Mouse (Mus musculus) CD4-positive, CD25-positive, alpha-beta regulatory T cell, adult 4 months (primary cell): ENCODE measurements around the gene Fnd3c2. TPM values are rescaled to one million over a fixed set of nuclear protein-coding genes. Genes with fewer than 3 reads are reported as not detected.
"Not testable (repeated sequence)": the region's sequence is repeated elsewhere in the genome, so short reads cannot be mapped to it uniquely, and the experiment has no call there.

Experiments
- ATAC-seq: one replicate; pipeline ENCODE4 v1.8.0; 2017
- polyA plus RNA-seq, 2 experiments: library from polyadenylated mRNA; unstranded; fragments of 100-300 nt; shearing (Covaris generic); gene quantifications; one replicate each; pipeline ENCODE4 v1.2.1; 2017

The Fnd3c2 gene
- polyA plus RNA-seq = not detected

DNA sequence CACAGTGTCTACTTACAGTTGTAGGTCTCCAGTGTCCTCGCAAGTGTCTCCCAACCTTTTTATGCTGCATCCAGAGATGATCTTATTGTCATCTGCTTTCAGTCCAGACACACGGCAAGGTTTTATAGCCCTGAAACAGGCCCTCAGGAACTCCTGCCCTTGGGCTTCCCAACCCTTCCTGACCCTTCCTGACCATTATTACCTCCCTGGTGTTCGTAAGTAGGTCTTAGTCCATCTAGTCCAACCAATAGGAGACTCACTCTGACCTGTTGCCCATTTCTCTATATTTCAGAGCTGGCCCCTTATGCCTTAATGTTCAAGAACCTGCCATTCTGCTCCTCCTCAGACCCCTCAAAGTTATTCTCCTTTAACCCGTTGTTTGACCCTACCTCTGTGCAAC is at the start of gene Fnd3c2:
Gene Fnd3c2, minus strand, starts transcription at position 101 of the 400 bp plus-strand sequence.
- no peak for ATAC-seq

DNA sequence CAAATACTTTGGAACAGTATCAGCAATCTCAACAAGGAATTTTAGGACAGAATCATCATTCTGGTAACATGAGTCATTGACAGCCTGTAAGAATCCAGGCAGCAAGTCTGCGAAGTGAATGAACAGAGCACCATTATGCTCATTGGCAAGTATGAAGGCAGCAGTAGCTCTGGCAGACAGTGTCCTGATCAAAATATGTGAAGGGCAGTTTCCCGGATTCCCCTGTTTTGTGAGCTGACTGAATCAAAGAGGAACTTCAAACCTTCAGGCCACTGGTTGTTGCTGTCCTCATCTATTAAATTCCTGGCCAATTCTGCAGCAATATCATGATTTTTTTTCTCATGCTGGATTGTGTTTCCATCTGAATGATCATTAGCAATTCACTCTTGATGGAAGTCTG is 29.3 kb upstream of the Fnd3c2 start:
- ATAC-seq = no peak

DNA sequence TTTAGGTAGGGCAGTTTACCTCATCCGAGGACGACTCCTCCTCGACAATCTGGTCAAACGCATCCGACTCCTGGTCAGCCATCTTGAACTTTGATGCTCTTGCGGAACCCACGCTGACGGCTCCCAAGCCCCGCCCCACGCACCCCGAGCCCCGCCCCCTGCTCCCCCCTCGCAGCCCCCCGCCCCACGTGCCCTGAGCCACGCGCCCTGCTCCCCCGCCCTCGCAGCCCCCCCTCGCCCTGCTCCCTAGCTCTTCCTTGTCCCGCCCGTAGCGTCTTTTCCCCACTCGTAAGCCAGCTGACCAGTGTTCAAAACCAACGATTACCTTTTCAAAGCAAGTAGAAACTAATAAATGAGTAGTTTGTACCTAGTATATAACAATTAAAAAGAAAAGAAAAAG is 34.1 kb downstream of the Fnd3c2 start, which contains the start of gene Taf9b:
Gene Taf9b, minus strand, starts transcription at position 101 of the 400 bp plus-strand sequence.
- no peak for ATAC-seq

DNA sequence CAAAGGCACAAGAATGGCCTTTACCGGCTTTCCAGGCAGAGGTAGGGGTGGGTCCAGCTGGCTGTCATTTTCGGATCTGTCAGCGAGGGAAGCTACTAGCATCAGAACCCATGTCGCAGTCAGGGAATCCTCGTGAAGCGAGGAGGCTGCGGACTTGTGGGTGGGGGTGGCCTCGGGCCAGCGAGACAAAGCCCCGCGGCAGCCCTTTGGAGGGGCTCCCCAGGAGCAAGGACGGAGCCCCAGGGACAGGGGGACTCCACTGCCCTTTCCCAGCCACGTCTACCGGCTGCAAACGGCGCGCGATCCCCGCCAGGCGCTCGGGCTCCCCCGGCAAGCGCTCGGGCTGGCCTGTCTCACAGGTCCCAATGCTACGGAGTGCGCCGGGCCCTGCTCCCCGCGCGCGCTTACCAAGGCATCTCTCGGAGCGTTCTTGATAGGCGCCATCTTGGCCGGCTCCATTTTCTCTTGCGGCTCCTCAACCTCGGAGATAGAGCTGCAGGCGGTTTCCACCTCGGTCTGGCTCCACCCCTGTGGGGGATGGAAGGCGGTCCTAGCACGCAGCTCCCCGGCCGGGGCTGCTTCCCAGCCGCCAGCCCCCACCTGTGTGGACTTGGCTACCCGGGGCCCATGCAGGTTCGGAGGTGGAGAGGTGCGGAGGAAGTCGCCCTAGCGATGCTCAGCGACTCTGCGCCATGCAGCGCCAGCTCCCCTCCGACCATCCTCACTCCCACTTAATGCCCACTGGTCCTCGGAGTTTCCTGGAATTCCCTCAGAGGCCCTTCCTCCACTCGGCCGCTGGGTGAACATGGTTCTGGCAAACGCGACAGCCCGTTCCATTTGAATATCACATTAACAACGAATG is 35.8 kb downstream of the Fnd3c2 start:
- ATAC-seq = peak; percentile 97

DNA sequence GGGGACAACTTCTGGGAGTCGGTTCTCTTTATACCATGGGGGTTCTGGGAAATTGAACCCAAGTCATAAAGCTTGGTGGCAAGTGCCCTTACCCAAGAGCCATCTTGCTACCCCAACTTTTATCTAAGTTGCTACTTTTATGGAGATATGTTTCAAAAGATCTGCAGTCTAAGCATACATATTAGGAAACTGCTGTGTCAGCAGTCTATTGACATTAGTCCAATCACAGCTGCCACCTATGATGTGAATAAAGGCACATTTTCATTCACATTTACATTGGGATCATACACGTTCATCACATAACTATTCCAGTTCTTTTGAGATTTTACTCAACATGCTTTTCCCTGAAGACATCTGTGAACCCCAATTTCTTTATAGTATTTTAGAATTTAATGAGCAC is 46.1 kb downstream of the Fnd3c2 start:
- ATAC-seq = no peak

DNA sequence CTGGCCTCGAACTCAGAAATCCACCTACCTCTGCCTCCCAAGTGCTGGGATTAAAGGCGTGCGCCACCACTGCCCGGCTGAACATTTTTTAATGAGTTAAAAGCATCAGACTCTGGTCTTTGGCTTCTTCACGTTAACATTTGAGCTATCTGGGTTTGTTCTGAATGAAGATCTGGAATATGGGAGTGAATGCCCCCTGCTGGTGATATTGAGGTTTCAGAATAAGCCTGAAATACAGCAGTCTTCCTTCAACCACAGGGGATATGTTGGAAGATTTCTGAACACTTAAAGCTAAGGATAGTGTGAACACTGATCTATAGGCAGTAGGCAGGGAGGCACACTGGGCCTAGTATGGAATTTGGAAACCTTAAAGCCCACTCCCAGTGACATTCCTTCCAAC is 56.3 kb downstream of the Fnd3c2 start:
- no peak for ATAC-seq

DNA sequence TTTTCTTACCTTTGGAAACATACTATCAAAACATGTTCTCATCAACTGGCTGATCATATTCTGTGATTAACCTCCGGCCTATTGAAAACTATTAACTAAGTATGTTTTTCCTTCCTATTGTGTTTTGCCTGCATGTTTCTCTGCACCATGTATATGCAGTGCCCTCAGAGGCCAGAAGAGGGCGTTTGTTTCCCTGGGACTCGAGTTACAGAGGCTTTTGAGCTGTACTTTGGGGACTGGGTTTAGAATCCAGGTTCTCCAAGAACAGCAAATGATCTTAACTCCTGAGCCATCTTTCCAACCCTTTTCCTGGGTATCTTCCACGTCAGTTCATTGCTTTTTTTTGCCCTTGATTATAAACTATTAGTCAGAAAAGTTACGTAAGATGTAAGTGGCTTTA is 57.9 kb downstream of the Fnd3c2 start:
- no peak for ATAC-seq

DNA sequence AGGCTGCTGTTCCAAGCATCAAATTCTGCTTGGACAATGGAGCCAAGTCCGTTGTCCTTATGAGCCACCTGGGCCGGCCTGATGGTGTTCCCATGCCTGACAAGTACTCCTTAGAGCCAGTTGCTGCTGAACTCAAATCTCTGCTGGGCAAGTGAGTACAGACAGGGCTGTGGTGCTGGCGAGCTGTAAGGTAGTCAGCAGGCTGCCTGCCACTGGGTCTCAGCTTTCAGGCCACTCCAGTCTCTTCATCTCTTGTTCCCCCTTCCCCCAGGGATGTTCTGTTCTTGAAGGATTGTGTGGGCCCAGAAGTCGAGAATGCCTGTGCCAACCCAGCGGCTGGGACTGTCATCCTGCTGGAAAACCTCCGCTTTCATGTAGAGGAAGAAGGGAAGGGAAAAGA is 60.8 kb downstream of the Fnd3c2 start:
- not testable (repeated sequence) for ATAC-seq

DNA sequence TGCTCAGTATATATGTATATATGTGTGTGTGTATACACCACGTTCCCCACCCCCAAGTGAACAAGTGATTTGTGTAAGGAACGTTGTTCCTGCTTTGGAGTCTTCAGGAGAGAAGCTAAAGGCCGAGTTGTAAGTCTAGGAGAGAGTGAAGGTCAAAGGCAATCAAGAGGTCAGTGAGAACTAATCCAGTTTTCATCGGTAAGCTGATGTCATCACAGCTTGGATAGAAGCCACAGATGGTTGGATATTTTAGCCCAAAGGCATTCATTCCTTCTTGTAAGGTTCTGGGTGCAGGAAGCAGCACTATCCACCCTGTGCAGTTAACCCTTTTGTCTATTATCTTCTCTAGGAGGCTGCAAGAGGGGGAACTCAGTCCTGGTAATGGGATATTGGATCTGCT is 65.1 kb downstream of the Fnd3c2 start:
- no peak for ATAC-seq

DNA sequence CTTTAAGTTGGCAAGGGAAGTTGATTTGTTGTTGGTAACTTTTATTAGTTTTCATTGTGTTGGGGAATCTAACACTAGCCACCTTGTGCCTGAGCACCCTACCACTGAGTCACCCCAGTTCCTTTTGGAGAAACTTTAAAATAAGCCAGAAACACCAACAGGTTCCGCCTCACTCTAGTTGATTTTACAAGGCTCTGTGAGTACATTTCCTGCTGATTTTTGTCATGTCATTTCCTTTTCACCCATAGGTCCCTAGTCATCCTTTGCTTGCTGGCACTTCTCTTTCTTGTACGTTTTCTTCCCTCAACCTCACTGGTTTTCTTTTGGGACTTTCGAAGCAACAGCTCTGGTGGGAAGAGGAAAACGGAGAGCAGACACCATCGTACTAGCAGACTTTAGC is 65.8 kb downstream of the Fnd3c2 start:
- no peak for ATAC-seq

DNA sequence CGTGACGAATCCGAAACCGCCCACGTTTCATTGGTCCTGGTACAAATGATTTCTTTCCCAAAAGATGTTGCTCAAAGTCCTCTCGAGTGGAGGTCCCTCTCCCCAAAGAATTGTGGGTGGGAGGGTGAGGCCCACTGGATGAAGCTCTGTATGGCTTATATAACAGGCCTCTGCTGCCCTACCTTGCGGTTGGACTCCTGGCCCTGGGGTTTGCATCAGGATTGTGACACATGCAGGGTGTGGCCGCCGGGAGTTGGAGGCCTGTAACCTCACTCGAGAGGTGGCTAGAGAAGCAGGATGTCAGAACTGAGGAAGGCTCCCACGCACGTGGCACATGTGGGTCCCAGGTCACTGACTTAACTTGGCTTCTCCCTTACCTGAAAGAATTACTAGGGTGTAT is 67.4 kb downstream of the Fnd3c2 start:
- peak; percentile 19 for ATAC-seq

DNA sequence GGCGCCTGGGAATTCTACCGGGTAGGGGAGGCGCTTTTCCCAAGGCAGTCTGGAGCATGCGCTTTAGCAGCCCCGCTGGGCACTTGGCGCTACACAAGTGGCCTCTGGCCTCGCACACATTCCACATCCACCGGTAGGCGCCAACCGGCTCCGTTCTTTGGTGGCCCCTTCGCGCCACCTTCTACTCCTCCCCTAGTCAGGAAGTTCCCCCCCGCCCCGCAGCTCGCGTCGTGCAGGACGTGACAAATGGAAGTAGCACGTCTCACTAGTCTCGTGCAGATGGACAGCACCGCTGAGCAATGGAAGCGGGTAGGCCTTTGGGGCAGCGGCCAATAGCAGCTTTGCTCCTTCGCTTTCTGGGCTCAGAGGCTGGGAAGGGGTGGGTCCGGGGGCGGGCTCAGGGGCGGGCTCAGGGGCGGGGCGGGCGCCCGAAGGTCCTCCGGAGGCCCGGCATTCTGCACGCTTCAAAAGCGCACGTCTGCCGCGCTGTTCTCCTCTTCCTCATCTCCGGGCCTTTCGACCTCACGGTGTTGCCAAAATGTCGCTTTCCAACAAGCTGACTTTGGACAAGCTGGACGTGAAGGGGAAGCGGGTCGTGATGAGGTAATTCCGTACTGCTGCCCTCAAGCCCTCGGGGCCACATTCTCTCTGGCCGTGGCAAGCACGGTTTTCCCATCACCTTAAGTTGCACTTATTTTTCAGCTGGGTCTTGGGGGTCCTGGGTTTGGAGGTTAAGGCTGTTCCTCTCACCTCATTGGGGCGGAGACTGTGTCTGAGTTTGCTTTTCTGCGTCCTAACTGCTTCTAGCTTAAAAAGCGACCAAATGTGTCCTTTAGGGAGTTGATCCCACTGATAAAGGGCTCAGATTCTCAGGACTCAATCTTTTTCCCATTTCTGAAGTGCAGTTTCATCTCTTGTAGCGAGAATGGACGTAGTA is 68.2 kb downstream of the Fnd3c2 start, which contains the start of gene Pgk1:
Gene Pgk1, plus strand, starts transcription at position 388 of the 937 bp plus-strand sequence.
- ATAC-seq = peak; percentile 95

DNA sequence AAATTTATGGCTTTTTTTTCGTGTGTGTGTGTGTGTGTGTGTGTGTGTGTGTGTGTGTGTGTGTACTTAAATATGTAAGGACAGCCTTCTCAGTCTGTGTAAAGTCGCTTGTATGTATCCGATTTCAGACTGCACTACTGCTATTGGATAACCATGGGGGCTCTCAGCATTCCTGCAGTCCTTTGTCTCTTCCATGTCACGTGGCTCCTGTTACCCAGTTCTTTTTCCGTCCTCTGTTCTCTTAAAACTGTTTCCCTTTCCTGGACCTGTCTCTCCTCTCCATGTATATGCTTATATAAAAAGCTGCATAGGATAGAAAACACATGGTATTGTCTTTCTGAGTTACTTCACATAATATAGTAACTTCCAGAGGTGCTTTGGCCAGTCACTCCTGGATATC is 69.5 kb downstream of the Fnd3c2 start:
- no peak for ATAC-seq

Other genes with a start within 250 kb of the Fnd3c2 start
- gene Magt1, start 243.5 kb downstream of the Fnd3c2 start, polyA plus RNA-seq = 10 to 100 TPM; 25.6 to 30.8 TPM
- 100 to 1,000 TPM; 132 to 352 TPM for gene Cox7b, start 239.7 kb downstream of the Fnd3c2 start, polyA plus RNA-seq
- 10 to 100 TPM in 1 of 2 experiments, 1 to 10 TPM in 1; 8.7 to 11.7 TPM for gene Atp7a, start 228.1 kb downstream of the Fnd3c2 start, polyA plus RNA-seq
- not detected for gene Tlr13, start 112.2 kb downstream of the Fnd3c2 start, polyA plus RNA-seq
- gene Pgk1, start 68.3 kb downstream of the Fnd3c2 start, polyA plus RNA-seq = 100 to 1,000 TPM; 128 to 183 TPM
- gene Taf9b, start 34.2 kb downstream of the Fnd3c2 start, polyA plus RNA-seq = 10 to 100 TPM; 44.2 to 52.8 TPM
- gene Fndc3c1, start 230.0 kb upstream of the Fnd3c2 start, polyA plus RNA-seq = not detected